Mouse (Mus musculus) hindbrain, embryonic 14.5 days (tissue): ENCODE results near the gene Rnasek. TPM values are rescaled to one million over a fixed set of nuclear protein-coding genes. Genes with fewer than 3 reads are reported as not detected.

Experiments
- ATAC-seq: fragments of 200-750 bp; cut with Nextera tagmentation; 2 replicates; pipeline ENCODE4 v1.8.0; 2017; ENCODE audit warnings: moderate number of reproducible peaks, mild to moderate bottlenecking, moderate TSS enrichment, moderate library complexity; ENCODE audit not compliant: low FRiP score
- DNase-seq: peaks from one replicate; pipeline ENCODE4 v3.0.0-alpha.2; 2015; ENCODE audit warnings: low spot score
- H3K27ac ChIP-seq: fragments of 300-500 bp; sonication (generic); 2 replicates; pipeline ENCODE4 v1.5.1; 2014; ENCODE audit warnings: mild to moderate bottlenecking, moderate library complexity
- H3K27me3 ChIP-seq: fragments of 300-500 bp; sonication (generic); 2 replicates; pipeline ENCODE4 v1.6.1; 2014; ENCODE audit warnings: mild to moderate bottlenecking, low read length, mixed read lengths; ENCODE audit not compliant: control insufficient read depth, insufficient read depth
- H3K36me3 ChIP-seq: fragments of 300-500 bp; sonication (generic); replicated peaks from 2 replicates; pipeline ENCODE4 v1.6.1; 2014; ENCODE audit not compliant: control insufficient read depth, insufficient read depth
- H3K4me1 ChIP-seq: fragments of 300-500 bp; sonication (generic); replicated peaks from 2 replicates; pipeline ENCODE4 v1.6.1; 2014; ENCODE audit warnings: antibody characterized with exemption, low read length, mixed read lengths; ENCODE audit not compliant: control insufficient read depth, insufficient read depth
- H3K4me2 ChIP-seq: fragments of 300-500 bp; sonication (generic); replicated peaks from 2 replicates; pipeline ENCODE4 v1.6.1; 2014; ENCODE audit warnings: mild to moderate bottlenecking, moderate library complexity
- H3K4me3 ChIP-seq: fragments of 300-500 bp; sonication (generic); replicated peaks from 2 replicates; pipeline ENCODE4 v1.5.1; 2014; ENCODE audit warnings: mild to moderate bottlenecking, low read length
- H3K9ac ChIP-seq: fragments of 300-500 bp; sonication (generic); 2 replicates; pipeline ENCODE4 v1.6.1; 2014
- H3K9me3 ChIP-seq: fragments of 300-500 bp; sonication (generic); 2 replicates; pipeline ENCODE4 v1.6.1; 2016; ENCODE audit warnings: low read length; ENCODE audit not compliant: control insufficient read depth
- WGBS: fragments of 180-500 bp; shearing (Covaris S2); extraction: QIAGEN DNeasy Blood & Tissue Kit; methylation state at CpG from one replicate; pipeline ENCODE4 v1.1.7; 2014; 5-methylcytosine and 5-hydroxymethylcytosine counted together
- polyA plus RNA-seq: library from polyadenylated mRNA; unstranded; fragments of >200 nt; fragmentation: Nextera tagmentation; extraction: Ambion mirVana; gene quantifications from 2 replicates; pipeline ENCODE4 v1.2.1, GENCODE M21; 2014

Gene Rnasek
- polyA plus RNA-seq, 1 experiment from 2014 or later: 388 TPM

DNA sequence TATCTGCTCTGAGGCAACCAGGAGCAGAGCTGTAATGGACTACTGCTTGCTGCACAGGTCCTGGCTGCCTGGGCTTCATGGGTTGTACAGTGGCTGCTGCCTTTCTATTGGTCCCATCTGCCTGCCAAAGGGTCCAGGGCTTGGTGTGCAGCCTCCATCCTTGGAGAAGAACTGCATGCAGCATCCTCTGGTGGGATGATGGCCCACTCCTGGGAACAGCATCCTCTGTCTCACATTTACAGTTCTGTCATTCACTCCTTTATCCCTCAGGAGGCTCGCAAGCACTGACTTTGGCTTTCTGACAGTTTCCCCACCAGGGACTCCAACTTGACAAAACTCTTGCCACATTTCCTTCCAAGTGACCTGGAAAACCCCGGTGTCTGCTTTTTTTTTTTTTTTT lies 32.8 kb downstream of the Rnasek start:
- no peak for DNase-seq
- Histone ChIP-seq H3K27ac (no peak overlapping the region), H3K4me3 (no peak overlapping the region), H3K36me3 (no peaks in the 10 kb centered on the region), H3K9ac (no peak overlapping the region), H3K9me3 (no peaks in the 10 kb centered on the region), H3K4me2 (no peak overlapping the region), H3K4me1 (no peaks in the 10 kb centered on the region), H3K27me3 (no peaks in the 10 kb centered on the region; the same call in 1 of the 2 replicates)
- no peak for ATAC-seq
- 81% methylated on average over 2 of the region's 2 CpGs for WGBS

GRCm38 (mm10) chr11:70201691-70202090 lies 38.0 kb downstream of the Rnasek start:
- H3K36me3 ChIP-seq: no peaks in the 10 kb centered on the region
- no peak for ATAC-seq
- WGBS: 35% methylated on average over 5 of the region's 5 CpGs
- H3K4me3 ChIP-seq: no peak overlapping the region
- H3K27ac ChIP-seq: no peak overlapping the region
- H3K27me3 ChIP-seq: no peaks in the 10 kb centered on the region
- H3K9ac ChIP-seq: no peak overlapping the region
- no peaks in the 10 kb centered on the region for H3K4me1 ChIP-seq
- DNase-seq: peak; percentile 88
- H3K9me3 ChIP-seq: no peaks in the 10 kb centered on the region
- no peak overlapping the region for H3K4me2 ChIP-seq

DNA sequence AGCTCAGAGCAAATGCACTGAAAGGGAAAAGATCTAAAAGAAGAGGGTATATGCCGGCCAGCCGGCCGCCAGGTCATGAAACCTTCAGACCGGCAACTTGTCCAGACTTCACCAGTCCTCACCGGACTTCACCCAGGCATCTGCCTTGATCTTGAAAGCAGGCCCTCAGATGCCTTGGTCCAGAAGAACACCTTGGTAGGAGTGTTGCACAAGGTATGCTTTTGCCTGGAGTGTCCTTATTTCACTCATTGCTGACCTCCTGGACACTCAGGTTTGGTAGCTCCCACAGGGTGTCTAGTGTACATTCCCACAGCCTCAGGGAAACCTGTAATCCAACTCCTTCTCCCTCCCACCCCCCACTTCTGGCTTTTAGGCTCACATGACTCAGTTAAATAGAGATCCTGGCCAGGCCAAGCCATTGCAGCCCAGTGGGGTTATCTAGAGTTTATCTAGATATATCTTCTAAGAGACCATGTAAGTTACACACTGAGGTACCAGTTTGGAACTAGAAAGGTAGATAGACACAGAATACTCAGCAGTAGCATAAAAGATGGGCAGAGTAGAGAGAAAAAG lies 39.5 kb downstream of the Rnasek start:
- no peak for ATAC-seq
- Histone ChIP-seq H3K4me1 (no peaks in the 10 kb centered on the region), H3K4me2 (no peak overlapping the region), H3K27me3 (no peaks in the 10 kb centered on the region), H3K9me3 (no peaks in the 10 kb centered on the region), H3K4me3 (no peak overlapping the region), H3K36me3 (no peaks in the 10 kb centered on the region), H3K27ac (no peak overlapping the region), H3K9ac (no peak overlapping the region)
- DNase-seq: no peak
- 79% methylated on average over 5 of the region's 5 CpGs for WGBS

DNA sequence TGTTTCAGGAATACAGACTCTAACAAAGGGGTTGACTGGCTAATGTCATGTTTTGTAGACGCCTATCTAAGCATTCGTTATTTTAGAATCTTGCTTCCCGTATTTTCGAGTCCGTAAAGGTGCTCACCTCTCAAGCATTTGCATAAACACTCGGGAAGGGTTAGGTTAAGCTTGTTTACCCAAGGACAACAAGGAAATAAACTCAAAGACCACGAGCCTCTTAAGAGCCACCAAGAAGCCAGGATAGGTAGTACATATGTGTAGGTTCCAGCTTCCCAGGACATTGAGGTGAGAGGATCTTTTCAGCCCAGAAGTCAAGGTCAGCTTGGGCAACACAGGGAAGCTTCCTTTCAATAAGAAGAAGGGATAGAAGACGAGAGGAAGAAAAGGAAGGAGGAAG lies 40.5 kb downstream of the Rnasek start:
- Histone ChIP-seq H3K27ac (no peak overlapping the region), H3K4me1 (no peaks in the 10 kb centered on the region), H3K27me3 (no peaks in the 10 kb centered on the region), H3K9ac (no peak overlapping the region), H3K4me2 (no peak overlapping the region), H3K4me3 (no peak overlapping the region), H3K36me3 (no peaks in the 10 kb centered on the region), H3K9me3 (no peaks in the 10 kb centered on the region)
- ATAC-seq (no peak), DNase-seq (no peak)
- WGBS: 82% methylated on average over 8 of the region's 8 CpGs

GRCm38 (mm10) chr11:70198332-70198731 lies 41.3 kb downstream of the Rnasek start:
- Histone ChIP-seq H3K27me3 (no peaks in the 10 kb centered on the region), H3K9me3 (no peaks in the 10 kb centered on the region), H3K36me3 (no peaks in the 10 kb centered on the region), H3K27ac (no peak overlapping the region), H3K4me2 (no peak overlapping the region), H3K4me1 (no peaks in the 10 kb centered on the region), H3K4me3 (no peak overlapping the region), H3K9ac (no peak overlapping the region)
- DNase-seq (no peak), ATAC-seq (no peak)
- 83% methylated on average over 3 of the region's 3 CpGs for WGBS

DNA sequence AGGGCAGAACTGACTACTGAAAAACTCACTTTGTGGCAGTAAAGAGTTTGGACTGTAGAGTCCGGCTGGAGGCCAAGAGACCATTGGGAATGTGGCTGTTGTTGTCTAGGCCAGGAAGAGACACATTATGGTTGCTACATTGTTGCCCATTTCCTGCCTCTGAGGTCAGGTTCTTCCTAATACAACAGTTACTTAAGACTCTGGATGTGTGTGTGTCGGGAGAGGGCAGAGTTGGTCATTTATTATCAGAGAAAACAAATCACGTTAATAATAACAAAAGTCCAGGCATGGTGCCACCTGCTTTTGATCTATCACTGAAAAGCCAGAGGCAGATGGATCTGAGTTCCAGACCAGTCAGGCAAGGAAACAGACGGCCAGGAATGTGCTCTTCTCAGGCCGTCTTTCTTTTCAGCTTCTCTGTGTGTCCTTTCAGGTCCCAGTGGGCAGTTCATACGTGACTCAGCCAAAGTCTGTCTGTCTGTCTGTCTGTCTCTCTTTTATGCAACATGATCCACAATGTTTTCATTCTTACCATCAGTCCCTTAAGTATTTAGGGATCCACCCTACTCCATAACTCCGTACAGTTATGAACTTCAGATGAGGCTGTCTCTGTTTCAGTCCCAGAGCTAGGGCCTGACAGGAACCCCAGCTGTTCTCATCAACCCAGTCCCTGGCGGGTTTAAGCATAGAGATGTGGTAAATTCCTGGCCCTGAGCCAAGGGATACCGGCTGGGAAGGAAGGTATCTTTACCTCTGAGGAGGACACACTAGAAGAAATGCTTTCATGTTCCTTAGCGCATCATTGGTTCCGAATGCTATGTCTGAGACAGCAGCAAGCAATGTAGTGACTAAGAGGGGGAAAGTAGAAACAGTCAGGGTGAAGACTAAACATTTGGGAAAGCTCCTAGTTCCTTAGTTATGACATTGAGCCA lies 46.0 kb downstream of the Rnasek start:
- H3K9ac ChIP-seq: no peak overlapping the region
- H3K27ac ChIP-seq: no peak overlapping the region
- WGBS: 60% methylated on average over 11 of the region's 11 CpGs
- H3K9me3 ChIP-seq: no peaks in the 10 kb centered on the region
- no peak overlapping the region for H3K4me3 ChIP-seq
- no peaks in the 10 kb centered on the region for H3K27me3 ChIP-seq
- DNase-seq (no peak), ATAC-seq (no peak)
- no peaks in the 10 kb centered on the region for H3K4me1 ChIP-seq
- no peaks in the 10 kb centered on the region for H3K36me3 ChIP-seq
- H3K4me2 ChIP-seq: no peak overlapping the region

GRCm38 (mm10) chr11:70192157-70192556 lies 47.5 kb downstream of the Rnasek start:
- DNase-seq (no peak), ATAC-seq (no peak)
- Histone ChIP-seq H3K4me2 (no peak overlapping the region), H3K4me3 (no peak overlapping the region), H3K4me1 (no peaks in the 10 kb centered on the region), H3K9ac (no peak overlapping the region), H3K27ac (no peak overlapping the region), H3K9me3 (no peaks in the 10 kb centered on the region), H3K36me3 (no peaks in the 10 kb centered on the region), H3K27me3 (no peaks in the 10 kb centered on the region)
- WGBS: 88% methylated on average over 4 of the region's 4 CpGs

- ATAC-seq (no peak), DNase-seq (no peak)
- H3K27ac ChIP-seq: no peak overlapping the region
- WGBS: 85% methylated on average over 6 of the region's 6 CpGs
- H3K4me1 ChIP-seq: no peaks in the 10 kb centered on the region
- no peak overlapping the region for H3K4me2 ChIP-seq
- H3K4me3 ChIP-seq: no peak overlapping the region
- H3K9me3 ChIP-seq: no peaks in the 10 kb centered on the region
- no peak overlapping the region for H3K9ac ChIP-seq
- no peaks in the 10 kb centered on the region for H3K27me3 ChIP-seq
- no peaks in the 10 kb centered on the region for H3K36me3 ChIP-seq
Observed at GRCm38 (mm10) chr11:70191188-70191587, 48.5 kb downstream of the Rnasek start.

- 77% methylated on average over 28 of the region's 28 CpGs for WGBS
- no peak overlapping the region for H3K4me2 ChIP-seq
- H3K27me3 ChIP-seq: no peaks in the 10 kb centered on the region
- DNase-seq (no peak), ATAC-seq (no peak)
- no peak overlapping the region for H3K4me3 ChIP-seq
- H3K36me3 ChIP-seq: no peaks in the 10 kb centered on the region
- H3K27ac ChIP-seq: no peak overlapping the region
- H3K4me1 ChIP-seq: no peaks in the 10 kb centered on the region
- no peaks in the 10 kb centered on the region for H3K9me3 ChIP-seq
- H3K9ac ChIP-seq: no peak overlapping the region
Observed at GRCm38 (mm10) chr11:70189319-70190134, 50.1 kb downstream of the Rnasek start.
